Mouse (Mus musculus) fat pad, adult 2 months (tissue): Measurements from ENCODE around the gene Dus1l.
"Not testable (repeated sequence)": the region's sequence is repeated elsewhere in the genome, so short reads cannot be mapped to it uniquely, and the experiment has no call there.

ENCODE experiments used
- DNase-seq: peaks from one replicate; pipeline ENCODE4 v3.0.0-alpha.2; 2011; ENCODE audit warnings: low read depth, low spot score; ENCODE audit errors: extremely low read depth

The Dus1l gene

GRCm38 (mm10) chr11:120819556-120819955 lies 23.4 kb upstream of the Dus1l start:
- no peak for DNase-seq

GRCm38 (mm10) chr11:120818251-120818650 lies 22.0 kb upstream of the Dus1l start:
- no peak for DNase-seq

- no peak for DNase-seq
Observed at GRCm38 (mm10) chr11:120817358-120817757, 21.2 kb upstream of the Dus1l start.

- DNase-seq = no peak
Observed at GRCm38 (mm10) chr11:120812068-120812467, 15.9 kb upstream of the Dus1l start.

- no peak for DNase-seq
Observed at GRCm38 (mm10) chr11:120808010-120808409, 11.8 kb upstream of the Dus1l start.

GRCm38 (mm10) chr11:120805375-120806298 lies 9.4 kb upstream of the Dus1l start:
- DNase-seq = no peak

- DNase-seq = no peak
Observed at GRCm38 (mm10) chr11:120804769-120805168, 8.6 kb upstream of the Dus1l start.

GRCm38 (mm10) chr11:120804274-120804673 lies 8.1 kb upstream of the Dus1l start:
- DNase-seq = no peak

GRCm38 (mm10) chr11:120800061-120800904 lies 4.1 kb upstream of the Dus1l start:
- peak; percentile 88 for DNase-seq

GRCm38 (mm10) chr11:120799316-120799890 lies 3.2 kb upstream of the Dus1l start:
- no peak for DNase-seq

- DNase-seq = no peak
Observed at GRCm38 (mm10) chr11:120798244-120798643, 2.0 kb upstream of the Dus1l start.

GRCm38 (mm10) chr11:120796614-120796946 lies 377 bp upstream of the Dus1l start:
- DNase-seq = no peak

GRCm38 (mm10) chr11:120792652-120793051 lies 3.6 kb downstream of the Dus1l start:
- peak; percentile 76 for DNase-seq

GRCm38 (mm10) chr11:120789810-120790209 lies 6.4 kb downstream of the Dus1l start:
- DNase-seq = no peak

GRCm38 (mm10) chr11:120789355-120789754 lies 6.8 kb downstream of the Dus1l start:
- no peak for DNase-seq

GRCm38 (mm10) chr11:120788460-120788859 lies 7.7 kb downstream of the Dus1l start:
- not testable (repeated sequence) for DNase-seq

GRCm38 (mm10) chr11:120785145-120785544 lies 11.1 kb downstream of the Dus1l start:
- no peak for DNase-seq

- DNase-seq = no peak
Observed at GRCm38 (mm10) chr11:120784064-120784791, 12.0 kb downstream of the Dus1l start, which contains the start of the genes Rfng and Gps1. Gene Rfng, minus strand, starts transcription at chr11:120784207. Gene Gps1, plus strand, starts transcription at chr11:120784272.

- DNase-seq = no peak
Observed at GRCm38 (mm10) chr11:120783426-120784063, 12.7 kb downstream of the Dus1l start.

- not testable (repeated sequence) for DNase-seq
Observed at GRCm38 (mm10) chr11:120781361-120781760, 14.8 kb downstream of the Dus1l start.
